ENCODE assay signal across 13 mouse cellular contexts in genomic region chr13:59445179-59445578, GRCm38 (mm10).
"Had no signal": no experiment of that assay in that cellular context is flagged by ENCODE, and none has a peak within 500 bp of the region (broad histone marks: within the 10 kb centered on the region; RNA-seq: fewer than 3 reads in every experiment).

No protein-coding gene starts in this region.

- H3K4me3 ChIP-seq: limb, embryonic 13.5 days; midbrain, embryonic 10.5 days; neural tube, embryonic 12.5 days had no signal

- H3K36me3 ChIP-seq: limb, embryonic 13.5 days; midbrain, embryonic 10.5 days; neural tube, embryonic 12.5 days had no signal

- H3K4me2 ChIP-seq: limb, embryonic 13.5 days; neural tube, embryonic 12.5 days had no signal

- H3K9me3 ChIP-seq: limb, embryonic 13.5 days; midbrain, embryonic 10.5 days; neural tube, embryonic 12.5 days had no signal

- H3K27me3 ChIP-seq: limb, embryonic 13.5 days; neural tube, embryonic 12.5 days had no signal

- H3K27ac ChIP-seq: limb, embryonic 13.5 days; liver, embryonic 14.5 days; midbrain, embryonic 10.5 days; neural tube, embryonic 12.5 days; stomach, postnatal 0 days had no signal

- H3K9ac ChIP-seq: limb, embryonic 13.5 days; liver, embryonic 14.5 days; neural tube, embryonic 12.5 days had no signal

- H3K4me1 ChIP-seq: limb, embryonic 13.5 days; midbrain, embryonic 10.5 days; neural tube, embryonic 12.5 days had no signal

- DNase-seq: kidney, postnatal 36 days; layer of hippocampus, adult 9-11 months; layer of hippocampus, postnatal 36 days; lung, adult 18-20 months; lung, postnatal 10 days; lung, postnatal 4 days; midbrain, embryonic 14.5 days; thymus, postnatal 4 days had no signal
